Mouse (Mus musculus) ES-E14 (cell line): ENCODE results near the gene Tead1. TPM values are rescaled to one million over a fixed set of nuclear protein-coding genes. Genes with fewer than 3 reads are reported as not detected.

Experiments
- DNase-seq: peaks from one replicate; pipeline ENCODE4 v3.0.0-alpha.2; 2013; ENCODE audit warnings: low read depth, low spot score
- H3K27ac ChIP-seq: 2 replicates; pipeline ENCODE4 v1.5.1; 2012; ENCODE audit warnings: low read depth, mild to moderate bottlenecking, low read length, moderate library complexity, mixed read lengths; ENCODE audit not compliant: poor library complexity, insufficient read depth, severe bottlenecking
- H3K36me3 ChIP-seq: 2 replicates; pipeline ENCODE4 v1.6.1; 2012; ENCODE audit warnings: mild to moderate bottlenecking, low read length, moderate library complexity, mixed read lengths; ENCODE audit not compliant: control insufficient read depth, poor library complexity, insufficient read depth, severe bottlenecking
- H3K4me1 ChIP-seq, 2 experiments: fragments of 150-350 bp in 1 of 2; sonication (generic) in 1 of 2; 2 replicates each; pipeline ENCODE4 v1.6.1; 2012; ENCODE audit warnings: low read length in 2 of 2, mild to moderate bottlenecking in 1 of 2, mixed read lengths in 1 of 2; ENCODE audit not compliant: control insufficient read depth in 2 of 2, insufficient read depth in 2 of 2, poor library complexity in 1 of 2
- H3K4me3 ChIP-seq, 2 experiments: fragments of 150-350 bp in 1 of 2; sonication (generic) in 1 of 2; 2 replicates each; pipeline ENCODE4 v1.5.1; 2012; ENCODE audit warnings: low read length in 2 of 2, low read depth in 1 of 2, mild to moderate bottlenecking in 1 of 2, mixed read lengths in 1 of 2; ENCODE audit not compliant: insufficient read depth in 1 of 2, poor library complexity in 1 of 2, severe bottlenecking in 1 of 2
- H3K9ac ChIP-seq: 2 replicates; pipeline ENCODE4 v1.6.1; 2012; ENCODE audit warnings: low read depth, mild to moderate bottlenecking, low read length, mixed read lengths; ENCODE audit not compliant: poor library complexity, insufficient read depth, severe bottlenecking
- H3K9me3 ChIP-seq: fragments of 150-350 bp; sonication (generic); 2 replicates; pipeline ENCODE4 v1.6.1; 2012; ENCODE audit warnings: low read depth, mild to moderate bottlenecking, low read length; ENCODE audit not compliant: control insufficient read depth, insufficient read depth
- CHD2 ChIP-seq: IDR thresholded peaks from 2 replicates; pipeline ENCODE4 v1.6.1; 2014; ENCODE audit warnings: mild to moderate bottlenecking, low read depth, low read length, inconsistent platforms
- HCFC1 ChIP-seq: IDR thresholded peaks from 2 replicates; pipeline ENCODE4 v1.6.1; 2012; ENCODE audit warnings: low read length, inconsistent platforms, borderline replicate concordance; ENCODE audit not compliant: insufficient read depth
- MAFK ChIP-seq: IDR thresholded peaks from 2 replicates; pipeline ENCODE4 v1.6.1; 2014; ENCODE audit warnings: mild to moderate bottlenecking, low read depth, low read length, inconsistent platforms; ENCODE audit not compliant: insufficient read depth
- ZC3H11A ChIP-seq: IDR thresholded peaks from 2 replicates; pipeline ENCODE4 v1.6.1; 2012; ENCODE audit warnings: low read depth, mild to moderate bottlenecking, inconsistent platforms, low read length, borderline replicate concordance
- ZNF384 ChIP-seq: IDR thresholded peaks from 2 replicates; pipeline ENCODE4 v1.6.1; 2012; ENCODE audit warnings: low read depth, low read length, inconsistent platforms
- in situ Hi-C, 2 experiments: fragments of 600-800 bp; cut with MboI; formaldehyde crosslinking; loops; one replicate each; pipeline ENCODE4 v1.15.1; 2025; ENCODE audit warnings: low sequenced_read_pairs in 2 of 2, inconsistent platforms in 1 of 2; ENCODE audit not compliant: unreplicated experiment in 2 of 2
- total RNA-seq: library from RNA; depleted of rRNA; stranded (reverse); fragments of 300-350 nt; gene quantifications from 2 replicates; pipeline ENCODE4 v1.2.3, GENCODE M21; 2012

Tead1 gene
- total RNA-seq, 1 experiment = 90.5 TPM

DNA sequence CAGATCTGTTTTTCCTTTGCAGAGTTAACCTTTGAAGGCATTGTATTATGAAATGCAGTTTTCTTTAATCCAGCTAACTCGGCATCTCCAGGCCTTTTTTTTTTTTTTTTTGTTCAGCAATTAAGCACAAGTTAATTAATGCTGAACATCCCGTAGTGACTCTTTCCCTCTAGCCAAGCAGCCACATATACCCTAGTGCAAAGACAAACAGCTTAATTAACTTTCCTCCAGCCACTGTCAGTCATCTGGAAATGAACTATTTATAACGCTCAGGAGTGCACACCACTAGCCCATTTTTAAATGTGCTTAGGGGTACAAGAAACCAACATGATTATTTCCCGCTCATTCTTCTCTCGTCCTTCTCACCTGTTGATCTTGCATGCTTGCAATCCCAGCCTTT lies 136.9 kb downstream of the Tead1 start:
- no peak for TF ChIP-seq MAFK
- TF ChIP-seq ZC3H11A = no peak
- TF ChIP-seq CHD2 = no peak
- TF ChIP-seq HCFC1 = no peak
- TF ChIP-seq ZNF384 = no peak
- DNase-seq = no peak
- Histone ChIP-seq H3K27ac (no peak overlapping the region), H3K4me1 (peaks cover 3% of the 10 kb centered on the region in 2 experiments; a peak in 1 of 4 replicates), H3K9ac (no peak overlapping the region), H3K36me3 (no peaks in the 10 kb centered on the region), H3K9me3 (no peaks in the 10 kb centered on the region), H3K4me3 (no peak overlapping the region)
- in situ Hi-C loops = no loop called here

GRCm38 (mm10) chr7:112819833-112820232 lies 140.7 kb downstream of the Tead1 start:
- DNase-seq = no peak
- H3K9ac ChIP-seq = no peak overlapping the region
- H3K4me1 ChIP-seq = peaks cover 6 to 18% of the 10 kb centered on the region in 2 experiments
- no peak overlapping the region for H3K27ac ChIP-seq
- in situ Hi-C loops = no loop called here
- H3K4me3 ChIP-seq = no peak overlapping the region
- no peaks in the 10 kb centered on the region for H3K36me3 ChIP-seq
- TF ChIP-seq ZC3H11A = no peak
- TF ChIP-seq CHD2 = no peak
- no peak for TF ChIP-seq ZNF384
- TF ChIP-seq HCFC1 = no peak
- no peak for TF ChIP-seq MAFK
- no peaks in the 10 kb centered on the region for H3K9me3 ChIP-seq

DNA sequence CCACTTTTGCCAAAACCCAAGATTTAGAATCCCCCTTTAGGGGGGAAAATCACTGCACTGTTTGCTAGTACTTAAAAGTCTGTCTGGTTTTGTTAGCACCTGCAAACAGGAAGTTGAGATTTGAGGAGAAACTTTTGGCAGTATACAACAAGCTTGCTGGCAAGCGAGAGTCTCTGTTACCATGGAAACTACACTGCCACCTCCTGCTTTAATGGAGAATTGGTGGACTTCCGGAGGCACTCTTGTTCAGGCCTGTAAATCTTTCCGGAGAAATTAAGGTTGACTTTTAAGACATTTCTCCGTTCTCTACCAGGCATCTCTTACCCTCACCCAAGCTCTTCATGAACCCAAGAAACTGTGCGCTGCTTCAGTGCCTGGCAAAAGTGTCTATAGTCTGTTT lies 143.8 kb downstream of the Tead1 start:
- H3K4me3 ChIP-seq = no peak overlapping the region
- in situ Hi-C loops = no loop called here

GRCm38 (mm10) chr7:112823621-112824020 lies 144.5 kb downstream of the Tead1 start:
- Histone ChIP-seq H3K9me3 (no peaks in the 10 kb centered on the region), H3K4me3 (no peak overlapping the region), H3K4me1 (peaks cover 25 to 34% of the 10 kb centered on the region in 2 experiments), H3K27ac (no peak overlapping the region; the same call in 1 of the 2 replicates), H3K36me3 (peaks cover 4% of the 10 kb centered on the region), H3K9ac (no peak overlapping the region)
- in situ Hi-C loops = no loop called here
- TF ChIP-seq CHD2 = no peak
- no peak for TF ChIP-seq HCFC1
- TF ChIP-seq MAFK = no peak
- TF ChIP-seq ZNF384 = no peak
- TF ChIP-seq ZC3H11A = no peak
- DNase-seq = peak; percentile 81

More for the DNA sequence above, 143.8 kb downstream of the Tead1 start:
- DNase-seq = no peak
- H3K36me3 ChIP-seq = peaks cover 4% of the 10 kb centered on the region
- H3K9me3 ChIP-seq = no peaks in the 10 kb centered on the region
- peak overlapping the region; percentile 18; the same call in 1 of the 2 replicates for H3K27ac ChIP-seq
- TF ChIP-seq HCFC1 (no peak), ZNF384 (no peak), ZC3H11A (no peak), MAFK (no peak), CHD2 (no peak)
- peaks cover 21 to 34% of the 10 kb centered on the region in 2 experiments for H3K4me1 ChIP-seq
- H3K9ac ChIP-seq = no peak overlapping the region

- in situ Hi-C loops = no loop called here
- Histone ChIP-seq H3K9me3 (no peaks in the 10 kb centered on the region), H3K36me3 (peaks cover 4% of the 10 kb centered on the region), H3K4me3 (no peak overlapping the region), H3K27ac (peak overlapping the region; percentile 5; the same call in 1 of the 2 replicates), H3K9ac (no peak overlapping the region), H3K4me1 (peaks cover 39% of the 10 kb centered on the region in 2 experiments)
- TF ChIP-seq MAFK (no peak), CHD2 (no peak), HCFC1 (no peak), ZNF384 (no peak), ZC3H11A (no peak)
- no peak for DNase-seq
Measured at GRCm38 (mm10) chr7:112825339-112825781, 146.2 kb downstream of the Tead1 start.
